Mouse (Mus musculus) thymus, postnatal 0 days (tissue): ENCODE results near the gene Gzmb. TPM values are rescaled to one million over a fixed set of nuclear protein-coding genes. Genes with fewer than 3 reads are reported as not detected.

Source experiments
- polyA plus RNA-seq: library from polyadenylated mRNA; unstranded; fragments of >200 nt; fragmentation: Nextera tagmentation; extraction: Ambion mirVana; gene quantifications from 2 replicates; pipeline ENCODE4 v1.2.1, GENCODE M21; 2015

The Gzmb gene
- polyA plus RNA-seq, 1 experiment from 2014 or later: 4.2 TPM

Other genes with a start within 250 kb of the Gzmb start
- gene Mcpt1, start 244.3 kb downstream of the Gzmb start, polyA plus RNA-seq: 0.46 and 0.50 TPM in 2 replicates
- not detected in 2 replicates for gene Mcpt9, start 231.8 kb downstream of the Gzmb start, polyA plus RNA-seq
- 0.30 and 0.40 TPM in 2 replicates for gene Mcpt2, start 220.2 kb downstream of the Gzmb start, polyA plus RNA-seq
- gene Mcpt4, start 199.9 kb downstream of the Gzmb start, polyA plus RNA-seq: 2.0 and 2.2 TPM in 2 replicates
- 0.17 and 0.36 TPM in 2 replicates for gene Mcpt8, start 177.0 kb downstream of the Gzmb start, polyA plus RNA-seq
- 0.26 and 0.46 TPM in 2 replicates for gene Ctsg, start 159.7 kb downstream of the Gzmb start, polyA plus RNA-seq
- not detected in 2 replicates for gene Gzme, start 141.6 kb downstream of the Gzmb start, polyA plus RNA-seq
- gene Gzmd, start 129.7 kb downstream of the Gzmb start, polyA plus RNA-seq: not detected in 2 replicates
- not detected in 2 replicates for gene Gzmg, start 102.7 kb downstream of the Gzmb start, polyA plus RNA-seq
- not detected in 2 replicates for gene Gzmn, start 87.7 kb downstream of the Gzmb start, polyA plus RNA-seq
- gene Gzmf, start 50.8 kb downstream of the Gzmb start, polyA plus RNA-seq: 0.16 and 0.18 TPM in 2 replicates
- gene Gzmc, start 27.6 kb downstream of the Gzmb start, polyA plus RNA-seq: 10.4 and 13.2 TPM in 2 replicates
- 0.10 and 0.26 TPM in 2 replicates for gene Atp12a, start 102.8 kb upstream of the Gzmb start, polyA plus RNA-seq
- gene Rnf17, start 140.3 kb upstream of the Gzmb start, polyA plus RNA-seq: 0.42 and 0.92 TPM in 2 replicates